Mouse (Mus musculus): Measurements from ENCODE around the gene Rps6kb1. TPM values are rescaled to one million over a fixed set of nuclear protein-coding genes. Genes with fewer than 3 reads are reported as not detected.

The Rps6kb1 gene
- polyA plus RNA-seq, 1 experiment from 2014 or later: 60.3 TPM

GRCm38 (mm10) chr11:86568425-86568824, 23.8 kb upstream of the Rps6kb1 start:
- H3K27ac ChIP-seq (ENCODE audit: low read length): no peak overlapping the region
- H3K36me3 ChIP-seq (ENCODE audit: control insufficient read depth, insufficient read depth, low read length): no peaks in the 10 kb centered on the region
- H3K4me2 ChIP-seq (replicated peaks; ENCODE audit: low read depth, low read length): no peak overlapping the region
- H3K27me3 ChIP-seq (ENCODE audit: control insufficient read depth, insufficient read depth, low read length): no peaks in the 10 kb centered on the region
- no peak for ATAC-seq (ENCODE audit: insufficient number of reproducible peaks, insufficient read depth, low FRiP score, low read depth)
- H3K9ac ChIP-seq (replicated peaks; ENCODE audit: low read depth, low read length): no peak overlapping the region
- no peaks in the 10 kb centered on the region for H3K9me3 ChIP-seq (ENCODE audit: control insufficient read depth, low read depth, low read length)
- H3K4me3 ChIP-seq (ENCODE audit: low read depth, low read length): no peak overlapping the region
- peaks cover 23% of the 10 kb centered on the region for H3K4me1 ChIP-seq (ENCODE audit: control insufficient read depth, insufficient read depth, low read length)
- 60% methylated on average over 3 of the region's 3 CpGs for WGBS

DNA sequence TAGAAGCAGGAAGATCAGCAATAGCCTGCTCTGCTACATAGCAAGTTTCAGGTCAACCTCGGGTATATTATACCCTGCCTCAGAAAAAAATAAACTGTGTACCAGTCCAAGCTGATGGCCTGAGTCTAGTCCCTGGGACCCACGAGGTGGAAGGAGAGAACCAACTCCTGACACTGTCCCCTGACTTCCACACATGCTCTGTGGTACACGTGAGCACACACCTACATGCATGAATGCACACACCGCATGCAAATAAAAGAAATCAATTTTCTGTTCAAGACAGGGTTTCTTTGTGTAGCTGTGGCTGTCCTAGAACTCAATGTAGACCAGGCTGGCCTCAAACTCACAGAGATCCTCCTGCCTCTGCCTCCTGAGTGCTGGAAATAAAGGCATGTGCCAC, 13.7 kb upstream of the Rps6kb1 start:
- H3K9ac ChIP-seq (replicated peaks; ENCODE audit: low read depth, low read length): no peak overlapping the region
- no peaks in the 10 kb centered on the region for H3K27me3 ChIP-seq (ENCODE audit: control insufficient read depth, insufficient read depth, low read length)
- no peaks in the 10 kb centered on the region for H3K4me1 ChIP-seq (ENCODE audit: control insufficient read depth, insufficient read depth, low read length)
- H3K9me3 ChIP-seq (ENCODE audit: control insufficient read depth, low read depth, low read length): no peaks in the 10 kb centered on the region
- whole genome bisulfite sequencing: 87% methylated on average over 4 of the region's 4 CpGs
- peaks cover 5% of the 10 kb centered on the region; the same call in 1 of the 2 replicates for H3K36me3 ChIP-seq (ENCODE audit: control insufficient read depth, insufficient read depth, low read length)
- no peak for ATAC-seq (ENCODE audit: insufficient number of reproducible peaks, insufficient read depth, low FRiP score, low read depth)
- H3K27ac ChIP-seq (ENCODE audit: low read length): no peak overlapping the region
- H3K4me2 ChIP-seq (replicated peaks; ENCODE audit: low read depth, low read length): no peak overlapping the region
- no peak overlapping the region for H3K4me3 ChIP-seq (ENCODE audit: low read depth, low read length)

DNA sequence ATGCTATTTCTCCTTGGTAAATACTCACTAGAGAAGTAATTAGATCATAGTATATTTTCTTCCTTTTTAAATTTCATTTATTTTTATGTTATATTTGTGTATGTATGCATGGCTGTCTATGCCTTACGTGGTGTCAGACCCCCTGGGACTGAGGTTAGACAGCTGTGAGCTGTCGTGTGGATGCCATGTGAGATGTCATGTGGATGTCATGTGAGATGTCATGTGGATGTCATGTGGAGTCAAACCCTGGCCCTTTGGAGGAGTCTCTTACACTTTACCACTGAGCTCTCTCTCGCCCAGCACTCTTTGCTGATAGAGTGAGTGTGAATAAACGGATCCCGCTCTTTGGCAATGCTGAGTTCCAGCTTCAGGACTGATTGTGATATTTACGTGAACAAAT, 8.9 kb upstream of the Rps6kb1 start:
- Histone ChIP-seq H3K9ac (replicated peaks; ENCODE audit: low read depth, low read length) (no peak overlapping the region), H3K4me1 (ENCODE audit: control insufficient read depth, insufficient read depth, low read length) (no peaks in the 10 kb centered on the region), H3K27me3 (ENCODE audit: control insufficient read depth, insufficient read depth, low read length) (no peaks in the 10 kb centered on the region), H3K36me3 (ENCODE audit: control insufficient read depth, insufficient read depth, low read length) (peaks cover 2% of the 10 kb centered on the region; the same call in 1 of the 2 replicates), H3K4me2 (replicated peaks; ENCODE audit: low read depth, low read length) (no peak overlapping the region), H3K27ac (ENCODE audit: low read length) (no peak overlapping the region), H3K4me3 (ENCODE audit: low read depth, low read length) (no peak overlapping the region), H3K9me3 (ENCODE audit: control insufficient read depth, low read depth, low read length) (no peaks in the 10 kb centered on the region)
- no peak for ATAC-seq (ENCODE audit: insufficient number of reproducible peaks, insufficient read depth, low FRiP score, low read depth)
- 92% methylated on average over 6 of the region's 6 CpGs for WGBS

- ATAC-seq (ENCODE audit: insufficient number of reproducible peaks, insufficient read depth, low FRiP score, low read depth): no peak
- no peak overlapping the region for H3K4me2 ChIP-seq (replicated peaks; ENCODE audit: low read depth, low read length)
These were observed 2.8 kb upstream of the Rps6kb1 start for GRCm38 (mm10) chr11:86547412-86547811.

GRCm38 (mm10) chr11:86545556-86545955, 951 bp upstream of the Rps6kb1 start:
- H3K4me3 ChIP-seq (ENCODE audit: low read depth, low read length): peak overlapping the region; percentile 91
- no peak for ATAC-seq (ENCODE audit: insufficient number of reproducible peaks, insufficient read depth, low FRiP score, low read depth)
- H3K9ac ChIP-seq (replicated peaks; ENCODE audit: low read depth, low read length): peak overlapping the region; percentile 98
- H3K36me3 ChIP-seq (ENCODE audit: control insufficient read depth, insufficient read depth, low read length): peaks cover 2% of the 10 kb centered on the region; the same call in 1 of the 2 replicates
- H3K27me3 ChIP-seq (ENCODE audit: control insufficient read depth, insufficient read depth, low read length): no peaks in the 10 kb centered on the region
- H3K4me2 ChIP-seq (replicated peaks; ENCODE audit: low read depth, low read length): peak overlapping the region; percentile 46
- H3K4me1 ChIP-seq (ENCODE audit: control insufficient read depth, insufficient read depth, low read length): peaks cover 3% of the 10 kb centered on the region; the same call in 1 of the 2 replicates
- WGBS: 80% methylated on average over 8 of the region's 8 CpGs
- H3K27ac ChIP-seq (ENCODE audit: low read length): peak overlapping the region; percentile 92; the same call in 1 of the 2 replicates
- no peaks in the 10 kb centered on the region for H3K9me3 ChIP-seq (ENCODE audit: control insufficient read depth, low read depth, low read length)

More at GRCm38 (mm10) chr11:86547412-86547811, 2.8 kb upstream of the Rps6kb1 start:
- Histone ChIP-seq H3K27ac (ENCODE audit: low read length) (no peak overlapping the region), H3K4me1 (ENCODE audit: control insufficient read depth, insufficient read depth, low read length) (peaks cover 3% of the 10 kb centered on the region; the same call in 1 of the 2 replicates), H3K9ac (replicated peaks; ENCODE audit: low read depth, low read length) (no peak overlapping the region), H3K36me3 (ENCODE audit: control insufficient read depth, insufficient read depth, low read length) (peaks cover 2% of the 10 kb centered on the region; the same call in 1 of the 2 replicates), H3K27me3 (ENCODE audit: control insufficient read depth, insufficient read depth, low read length) (no peaks in the 10 kb centered on the region), H3K4me3 (ENCODE audit: low read depth, low read length) (no peak overlapping the region), H3K9me3 (ENCODE audit: control insufficient read depth, low read depth, low read length) (no peaks in the 10 kb centered on the region)
- WGBS: 96% methylated on average over 1 of the region's 1 CpGs

- Histone ChIP-seq H3K27ac (ENCODE audit: low read length) (peak overlapping the region; percentile 92), H3K4me1 (ENCODE audit: control insufficient read depth, insufficient read depth, low read length) (peaks cover 3% of the 10 kb centered on the region; the same call in 1 of the 2 replicates), H3K27me3 (ENCODE audit: control insufficient read depth, insufficient read depth, low read length) (no peaks in the 10 kb centered on the region), H3K9ac (replicated peaks; ENCODE audit: low read depth, low read length) (peak overlapping the region; percentile 98), H3K9me3 (ENCODE audit: control insufficient read depth, low read depth, low read length) (no peaks in the 10 kb centered on the region), H3K4me2 (replicated peaks; ENCODE audit: low read depth, low read length) (peak overlapping the region; percentile 83), H3K4me3 (ENCODE audit: low read depth, low read length) (peak overlapping the region; percentile 91), H3K36me3 (ENCODE audit: control insufficient read depth, insufficient read depth, low read length) (no peaks in the 10 kb centered on the region; the same call in 1 of the 2 replicates)
- under 1% methylated on average over 37 of the region's 50 CpGs for WGBS
- peak; percentile 67 for ATAC-seq (ENCODE audit: insufficient number of reproducible peaks, insufficient read depth, low FRiP score, low read depth)
These were observed 506 bp downstream of the Rps6kb1 start for GRCm38 (mm10) chr11:86543960-86544638.

DNA sequence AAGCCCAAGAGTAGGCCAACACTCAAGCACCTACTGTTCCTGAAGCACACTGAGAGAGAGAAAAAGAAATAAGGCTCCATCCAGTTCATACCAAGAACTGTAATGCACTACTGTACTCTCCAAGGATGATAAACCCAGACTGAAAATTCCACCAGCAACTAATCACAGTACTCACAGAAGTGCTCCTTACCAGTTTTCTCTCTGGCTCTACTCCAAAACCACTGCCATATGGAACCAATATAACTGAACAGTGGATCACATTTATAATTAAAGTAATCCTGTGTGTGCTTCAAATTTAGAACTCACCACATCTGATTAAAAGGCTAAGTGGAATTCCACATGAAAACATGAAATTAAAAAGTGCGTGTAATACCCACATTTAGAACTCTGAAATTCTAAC, 1.8 kb downstream of the Rps6kb1 start:
- no peaks in the 10 kb centered on the region for H3K9me3 ChIP-seq (ENCODE audit: control insufficient read depth, low read depth, low read length)
- ATAC-seq (ENCODE audit: insufficient number of reproducible peaks, insufficient read depth, low FRiP score, low read depth): no peak
- no peak overlapping the region for H3K9ac ChIP-seq (replicated peaks; ENCODE audit: low read depth, low read length)
- 91% methylated on average over 1 of the region's 1 CpGs for WGBS
- H3K4me3 ChIP-seq (ENCODE audit: low read depth, low read length): no peak overlapping the region
- H3K27ac ChIP-seq (ENCODE audit: low read length): no peak overlapping the region
- peaks cover 3% of the 10 kb centered on the region; the same call in 1 of the 2 replicates for H3K4me1 ChIP-seq (ENCODE audit: control insufficient read depth, insufficient read depth, low read length)
- no peak overlapping the region for H3K4me2 ChIP-seq (replicated peaks; ENCODE audit: low read depth, low read length)
- H3K36me3 ChIP-seq (ENCODE audit: control insufficient read depth, insufficient read depth, low read length): no peaks in the 10 kb centered on the region; the same call in 1 of the 2 replicates
- H3K27me3 ChIP-seq (ENCODE audit: control insufficient read depth, insufficient read depth, low read length): no peaks in the 10 kb centered on the region

DNA sequence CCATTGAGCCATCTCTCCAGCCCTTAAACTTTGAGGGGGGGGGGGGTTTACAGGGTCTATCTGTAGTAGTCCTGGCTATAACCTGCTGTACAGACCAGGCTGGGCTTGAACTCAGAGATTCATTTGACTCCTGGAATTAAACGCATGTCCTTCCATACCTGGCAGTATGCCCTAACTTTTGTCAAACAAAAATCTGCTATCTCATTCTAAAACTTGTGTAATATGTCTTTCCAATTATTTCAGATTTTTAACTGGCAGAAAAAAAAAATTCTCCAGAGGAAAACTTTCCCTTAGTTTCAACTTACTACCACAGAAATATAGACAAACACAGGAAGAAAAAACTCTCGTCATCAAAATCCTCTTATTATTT, 4.1 kb downstream of the Rps6kb1 start:
- WGBS: 84% methylated on average over 2 of the region's 2 CpGs
- Histone ChIP-seq H3K27ac (ENCODE audit: low read length) (no peak overlapping the region), H3K4me2 (replicated peaks; ENCODE audit: low read depth, low read length) (no peak overlapping the region), H3K36me3 (ENCODE audit: control insufficient read depth, insufficient read depth, low read length) (no peaks in the 10 kb centered on the region; the same call in 1 of the 2 replicates), H3K9ac (replicated peaks; ENCODE audit: low read depth, low read length) (no peak overlapping the region), H3K9me3 (ENCODE audit: control insufficient read depth, low read depth, low read length) (no peaks in the 10 kb centered on the region), H3K4me1 (ENCODE audit: control insufficient read depth, insufficient read depth, low read length) (peaks cover 3% of the 10 kb centered on the region; the same call in 1 of the 2 replicates), H3K4me3 (ENCODE audit: low read depth, low read length) (no peak overlapping the region), H3K27me3 (ENCODE audit: control insufficient read depth, insufficient read depth, low read length) (no peaks in the 10 kb centered on the region)
- no peak for ATAC-seq (ENCODE audit: insufficient number of reproducible peaks, insufficient read depth, low FRiP score, low read depth)

Data from stomach, embryonic 14.5 days (tissue).